ENCODE assay signal across 8 mouse cellular contexts in genomic region chr4:149424755-149425154, GRCm38 (mm10). TPM values are rescaled to one million over a fixed set of nuclear protein-coding genes. Genes with fewer than 3 reads are reported as not detected.
A peak's percentile ranks its signal among the peaks of the same experiment; 100 is the strongest.
DNase-seq lines count a peak whose midpoint lies in the region; ATAC-seq and TF ChIP-seq lines count a peak whose summit lies in the region.

No protein-coding gene starts in this region.

- WGBS in kidney, embryonic 16.5 days = under 1% methylated on average over 9 of the region's 9 CpGs
- 0% methylated on average over 9 of the region's 9 CpGs for WGBS in hindbrain, postnatal 0 days
- WGBS in midbrain, embryonic 16.5 days = 1% methylated on average over 9 of the region's 9 CpGs

- H3K9ac ChIP-seq in kidney, embryonic 16.5 days (replicated peaks; ENCODE audit: low read length) = peak overlapping the region; percentile 70
- H3K9ac ChIP-seq in hindbrain, postnatal 0 days (replicated peaks; ENCODE audit: low read length) = peak overlapping the region; percentile 77
- peak overlapping the region; percentile 40 for H3K9ac ChIP-seq in midbrain, embryonic 16.5 days (ENCODE audit: low read depth, low read length)

- 0 out of 2 replicates have a peak, but pooled peaks cover 3% of the 10 kb centered on the region for H3K36me3 ChIP-seq in kidney, embryonic 16.5 days (ENCODE audit: insufficient read depth, low read length)
- no peaks in the 10 kb centered on the region for H3K36me3 ChIP-seq in hindbrain, postnatal 0 days (ENCODE audit: insufficient read depth, low read length)
- H3K36me3 ChIP-seq in midbrain, embryonic 16.5 days (ENCODE audit: control insufficient read depth, insufficient read depth, low read length) = no peaks in the 10 kb centered on the region

- H3K4me2 ChIP-seq in kidney, embryonic 16.5 days (replicated peaks; ENCODE audit: low read depth, low read length) = peak overlapping the region; percentile 76
- peak overlapping the region; percentile 75 for H3K4me2 ChIP-seq in hindbrain, postnatal 0 days (ENCODE audit: low read depth, low read length)
- peak overlapping the region; percentile 62 for H3K4me2 ChIP-seq in midbrain, embryonic 16.5 days (ENCODE audit: low read length)

- peak overlapping the region; percentile 72 for H3K4me3 ChIP-seq in kidney, embryonic 16.5 days (ENCODE audit: low read length)
- H3K4me3 ChIP-seq in cortical plate, adult 2 months (ENCODE audit: insufficient read depth, low read length) = peak overlapping the region; percentile 74
- H3K4me3 ChIP-seq in hindbrain, postnatal 0 days (ENCODE audit: low read length) = peak overlapping the region; percentile 65
- peak overlapping the region; percentile 98 for H3K4me3 ChIP-seq in midbrain, embryonic 16.5 days (ENCODE audit: low read depth, low read length)

- H3K4me1 ChIP-seq in kidney, embryonic 16.5 days (ENCODE audit: insufficient read depth, low read length) = peaks cover 24% of the 10 kb centered on the region
- H3K4me1 ChIP-seq in cortical plate, adult 2 months (ENCODE audit: control insufficient read depth, insufficient read depth, low read length) = peaks cover 9% of the 10 kb centered on the region
- 0 out of 2 replicates have a peak, but pooled peaks cover 2% of the 10 kb centered on the region for H3K4me1 ChIP-seq in hindbrain, postnatal 0 days (ENCODE audit: insufficient read depth, low read length)
- H3K4me1 ChIP-seq in midbrain, embryonic 16.5 days (ENCODE audit: control insufficient read depth, insufficient read depth, low read length) = peaks cover 20% of the 10 kb centered on the region

- no peak for TF ChIP-seq POLR2A in cortical plate, adult 2 months (IDR thresholded peaks at IDR 0.05; ENCODE audit: extremely low read depth, insufficient read depth, low read length)

- H3K9me3 ChIP-seq in kidney, embryonic 16.5 days (ENCODE audit: low read length) = no peaks in the 10 kb centered on the region
- no peaks in the 10 kb centered on the region for H3K9me3 ChIP-seq in hindbrain, postnatal 0 days (ENCODE audit: low read length)
- no peaks in the 10 kb centered on the region for H3K9me3 ChIP-seq in midbrain, embryonic 16.5 days (replicated peaks; ENCODE audit: control insufficient read depth, low read length, poor library complexity, severe bottlenecking)

- ATAC-seq in kidney, embryonic 16.5 days (ENCODE audit: low FRiP score, low TSS enrichment) = no peak
- ATAC-seq in hindbrain, postnatal 0 days = no peak
- ATAC-seq in midbrain, embryonic 16.5 days = no peak

- no peak for DNase-seq in kidney, adult 8-10 months
- peak; percentile 19 for DNase-seq in hindbrain, postnatal 0 days (ENCODE audit: low spot score)
- DNase-seq in T-cell, adult 2 months (ENCODE audit: low spot score) = no peak
- no peak for DNase-seq in urinary bladder, adult 2 months (ENCODE audit: low spot score)
- DNase-seq in spleen, postnatal 10 days (ENCODE audit: low spot score in 2 of 2) = no peak

- H3K27ac ChIP-seq in kidney, embryonic 16.5 days (ENCODE audit: low read length) = peak overlapping the region; percentile 61
- no peak overlapping the region for H3K27ac ChIP-seq in cortical plate, adult 2 months (ENCODE audit: insufficient read depth, low read length)
- H3K27ac ChIP-seq in hindbrain, postnatal 0 days = no peak overlapping the region
- peak overlapping the region; percentile 2; the same call in 1 of the 2 replicates for H3K27ac ChIP-seq in midbrain, embryonic 16.5 days (ENCODE audit: low read length)

- TF ChIP-seq CTCF in cortical plate, adult 2 months (IDR thresholded peaks at IDR 0.05; ENCODE audit: extremely low read depth, insufficient read depth, low read length) = no peak
- no peak for TF ChIP-seq CTCF in hindbrain, postnatal 0 days (IDR thresholded peaks at IDR 0.05; ENCODE audit: low read depth)

- no peaks in the 10 kb centered on the region for H3K27me3 ChIP-seq in kidney, embryonic 16.5 days (ENCODE audit: insufficient read depth, low read length)
- H3K27me3 ChIP-seq in hindbrain, postnatal 0 days (ENCODE audit: insufficient read depth, low read length) = no peaks in the 10 kb centered on the region
- H3K27me3 ChIP-seq in midbrain, embryonic 16.5 days (ENCODE audit: control insufficient read depth, insufficient read depth, low read depth, low read length) = no peaks in the 10 kb centered on the region

RNA-seq across cellular contexts. Expression of gene Ube4b, which starts 1.8 kb away (rescaled TPM):
- polyA plus RNA-seq in kidney, embryonic 16.5 days (2015; fragmentation: Nextera tagmentation; extraction: Ambion mirVana) = 46.8 and 50.9 TPM in 2 replicates
- polyA plus RNA-seq in cortical plate, adult 2 months (2012; rRNA removed) = 99.9 and 105 TPM in 2 replicates
- total RNA-seq in hindbrain, postnatal 0 days (2014; rRNA removed) = 81.6 and 117 TPM in 2 replicates
- polyA plus RNA-seq in hindbrain, postnatal 0 days (2015; fragmentation: Nextera tagmentation; extraction: Ambion mirVana) = 44.3 and 48.1 TPM in 2 replicates
- polyA plus RNA-seq in midbrain, embryonic 16.5 days (2015; fragmentation: Nextera tagmentation; extraction: Ambion mirVana) = 54.1 and 57.9 TPM in 2 replicates
- polyA plus RNA-seq in urinary bladder, adult 2 months (2012; rRNA removed) = 38.3 and 54.1 TPM in 2 replicates

RNA-seq across cellular contexts. Expression of gene Rbp7, which starts 30.0 kb away (rescaled TPM):
- 1.3 TPM in 2 replicates for polyA plus RNA-seq in kidney, embryonic 16.5 days (2015; fragmentation: Nextera tagmentation; extraction: Ambion mirVana)
- polyA plus RNA-seq in cortical plate, adult 2 months (2012; rRNA removed) = 0.84 TPM in 1 of 2 replicates, not detected in the other
- total RNA-seq in hindbrain, postnatal 0 days (2014; rRNA removed) = not detected in 2 replicates
- polyA plus RNA-seq in hindbrain, postnatal 0 days (2015; fragmentation: Nextera tagmentation; extraction: Ambion mirVana) = 0.34 TPM in 1 of 2 replicates, not detected in the other
- 0.43 TPM in 1 of 2 replicates, not detected in the other for polyA plus RNA-seq in midbrain, embryonic 16.5 days (2015; fragmentation: Nextera tagmentation; extraction: Ambion mirVana)
- polyA plus RNA-seq in urinary bladder, adult 2 months (2012; rRNA removed) = 1.5 and 1.9 TPM in 2 replicates

RNA-seq across cellular contexts. Expression of gene Tmem274, which starts 52.4 kb away (rescaled TPM):
- polyA plus RNA-seq in kidney, embryonic 16.5 days (2015; fragmentation: Nextera tagmentation; extraction: Ambion mirVana) = 0.41 and 0.82 TPM in 2 replicates
- polyA plus RNA-seq in cortical plate, adult 2 months (2012; rRNA removed) = not detected in 2 replicates
- total RNA-seq in hindbrain, postnatal 0 days (2014; rRNA removed) = not detected in 2 replicates
- polyA plus RNA-seq in hindbrain, postnatal 0 days (2015; fragmentation: Nextera tagmentation; extraction: Ambion mirVana) = not detected in 2 replicates
- not detected in 2 replicates for polyA plus RNA-seq in midbrain, embryonic 16.5 days (2015; fragmentation: Nextera tagmentation; extraction: Ambion mirVana)
- not detected in 2 replicates for polyA plus RNA-seq in urinary bladder, adult 2 months (2012; rRNA removed)

Comparison
In these comparisons a context has a peak if more than half of its experiments do, and no peak if none do; other contexts are left out.
1. H3K27ac ChIP-seq: peak in kidney, embryonic 16.5 days (single experiment) and midbrain, embryonic 16.5 days (single experiment); none in cortical plate, adult 2 months (single experiment) and hindbrain, postnatal 0 days (single experiment).
2. Peak in every context shown above with its lines, with median percentiles within 50 percentile points of each other: H3K4me2 ChIP-seq, H3K4me3 ChIP-seq and H3K9ac ChIP-seq.